Mouse (Mus musculus): ENCODE measurements at regions not wholly inside any gene's neighbourhood (a gene's known extent, or its start where the extent isn't known, plus 50 kb on each side); places are given as distances from the start of the nearest gene placed in this dataset.

DNA sequence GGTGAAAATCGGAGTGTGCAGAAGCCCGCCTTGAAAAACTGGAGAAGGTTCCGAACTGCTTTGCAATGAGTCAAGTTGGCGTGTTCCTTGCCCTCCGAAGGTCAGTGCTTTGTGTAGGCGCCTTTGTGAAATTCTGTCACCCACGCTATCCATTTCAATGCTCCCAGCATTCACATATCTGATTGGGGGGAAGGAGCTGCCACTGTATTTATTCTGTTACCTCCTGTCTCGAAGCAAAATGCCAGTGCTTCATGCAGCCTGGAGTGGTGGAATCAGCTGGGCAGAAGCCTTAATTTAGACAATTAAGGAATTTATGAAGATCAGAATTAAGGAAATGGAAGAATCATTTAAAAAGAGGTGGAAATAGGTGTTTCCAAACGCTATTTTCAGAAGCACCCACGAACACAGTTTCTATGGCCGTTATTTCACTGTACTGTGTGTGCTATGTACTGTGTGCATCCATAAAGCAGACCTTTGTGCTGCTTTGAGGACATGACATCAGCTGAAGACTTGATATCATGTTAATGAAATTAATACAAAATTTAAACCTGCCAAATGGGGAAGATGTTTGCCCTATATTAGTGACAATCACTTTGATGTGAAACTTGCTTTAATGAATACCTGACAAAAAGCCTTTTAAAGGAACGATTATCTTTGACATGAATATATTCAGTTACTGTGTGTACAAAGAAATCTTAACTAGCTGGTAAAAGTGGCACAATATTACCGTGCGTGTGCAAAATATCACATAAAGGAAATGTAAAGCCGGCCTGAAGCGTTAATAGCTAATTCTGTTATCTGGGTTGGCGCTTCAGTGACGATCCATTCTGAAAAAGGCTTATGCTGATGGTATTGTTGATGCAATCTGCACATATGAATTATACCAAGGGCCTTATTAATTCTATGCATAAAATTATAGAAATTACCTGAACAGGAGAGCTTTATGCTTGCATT, 72.9 kb upstream of the Gls start:
- DNase-seq (ENCODE audit: low read depth) = no peak

DNA sequence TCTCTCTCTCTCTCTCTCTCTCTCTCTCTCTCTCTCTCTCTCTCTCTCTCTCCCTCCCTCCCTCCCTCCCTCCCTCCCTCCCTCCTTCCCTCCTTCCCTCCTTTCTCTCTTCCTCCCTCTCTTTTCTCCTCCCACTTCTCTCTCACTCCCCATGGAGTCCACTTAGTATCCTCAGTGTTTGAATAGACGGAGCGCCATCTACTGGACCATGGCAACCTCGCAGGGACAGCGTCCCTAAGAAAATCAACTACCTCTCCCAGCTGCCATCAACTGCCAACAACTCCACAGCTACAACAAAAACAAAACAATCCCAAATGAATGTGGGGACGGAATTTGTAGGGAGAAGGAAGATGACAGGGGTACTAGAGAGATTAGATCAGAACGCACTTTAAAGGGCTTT, 69.5 kb upstream of the Gls start:
- DNase-seq (ENCODE audit: low read depth) = peak; percentile 61

DNA sequence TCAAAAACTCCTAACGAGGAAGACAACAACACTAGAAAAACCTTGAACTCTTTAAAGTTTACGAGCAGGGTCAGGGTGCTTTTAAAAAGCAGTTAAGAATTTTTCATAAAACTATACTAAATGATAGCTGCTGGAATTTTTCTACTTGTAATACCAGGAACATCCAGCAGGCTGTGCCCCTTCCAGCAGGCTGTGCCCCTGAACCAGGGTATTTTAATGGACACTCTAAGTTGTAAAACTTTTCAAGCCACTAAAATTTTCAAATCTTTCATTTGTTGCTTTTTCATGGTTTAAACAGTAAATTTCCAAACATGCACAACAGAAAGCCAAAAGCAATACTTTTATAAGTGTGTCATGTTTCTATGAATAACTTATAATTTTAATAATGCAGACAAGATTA, 68.2 kb upstream of the Gls start:
- no peak for DNase-seq (ENCODE audit: low read depth)

DNA sequence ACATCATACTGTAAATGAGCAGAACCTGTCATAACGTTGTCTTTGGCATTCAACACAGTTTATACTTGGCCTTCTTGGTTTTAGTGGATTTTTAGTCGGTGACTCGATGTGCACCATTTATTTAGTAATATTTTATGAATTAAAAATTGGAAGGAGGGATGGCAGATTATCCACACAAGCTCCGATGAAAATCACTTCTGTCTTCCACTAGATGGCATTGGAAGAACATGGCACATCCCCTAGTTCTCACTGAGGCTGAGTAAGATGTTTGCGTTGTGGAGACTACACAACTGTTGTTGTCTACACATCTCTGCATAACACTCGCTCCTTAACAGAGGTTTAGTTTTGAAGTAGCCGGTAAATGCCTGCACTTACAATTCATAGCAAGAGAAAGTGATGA, 66.5 kb upstream of the Gls start:
- DNase-seq (ENCODE audit: low read depth) = no peak

DNA sequence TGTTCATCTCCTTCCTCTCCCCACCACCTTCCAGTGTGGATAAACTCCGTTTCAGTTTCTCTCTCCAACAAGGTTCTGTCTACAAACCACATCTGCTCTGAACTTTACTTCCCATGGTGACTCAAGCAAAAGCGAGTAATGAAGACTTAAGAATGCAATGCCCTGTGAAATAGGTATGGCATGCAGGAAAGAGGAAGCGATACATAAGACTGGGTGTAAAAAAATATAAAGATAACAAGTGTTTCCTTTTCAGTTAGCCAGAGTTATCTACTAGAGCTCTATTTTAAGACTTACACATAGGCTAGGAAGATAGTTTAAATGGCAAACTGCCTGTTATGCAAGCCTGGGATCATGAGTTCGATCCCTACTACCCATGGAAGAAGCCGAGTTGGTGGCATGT, 65.3 kb upstream of the Gls start:
- DNase-seq (ENCODE audit: low read depth) = no peak

DNA sequence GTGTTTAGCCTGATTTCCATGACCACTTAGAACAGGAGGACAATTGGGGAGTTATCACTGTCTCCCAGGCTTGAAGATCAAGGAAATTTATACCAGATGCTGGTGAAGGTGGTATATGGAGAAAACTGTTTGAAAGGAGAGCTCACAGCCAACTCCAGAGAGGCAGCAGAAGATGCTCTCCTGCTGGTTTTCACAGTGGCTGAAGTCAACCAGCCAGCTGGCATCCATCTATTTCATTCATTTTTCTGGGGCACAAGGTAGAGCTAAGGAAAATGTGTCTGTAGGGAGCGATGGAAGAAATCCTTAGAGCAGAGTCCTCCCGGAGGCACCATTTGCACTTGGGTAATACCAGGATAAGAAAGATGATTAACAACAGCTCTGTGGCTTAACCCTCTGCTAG, 63.1 kb upstream of the Gls start:
- no peak for DNase-seq (ENCODE audit: low read depth)

DNA sequence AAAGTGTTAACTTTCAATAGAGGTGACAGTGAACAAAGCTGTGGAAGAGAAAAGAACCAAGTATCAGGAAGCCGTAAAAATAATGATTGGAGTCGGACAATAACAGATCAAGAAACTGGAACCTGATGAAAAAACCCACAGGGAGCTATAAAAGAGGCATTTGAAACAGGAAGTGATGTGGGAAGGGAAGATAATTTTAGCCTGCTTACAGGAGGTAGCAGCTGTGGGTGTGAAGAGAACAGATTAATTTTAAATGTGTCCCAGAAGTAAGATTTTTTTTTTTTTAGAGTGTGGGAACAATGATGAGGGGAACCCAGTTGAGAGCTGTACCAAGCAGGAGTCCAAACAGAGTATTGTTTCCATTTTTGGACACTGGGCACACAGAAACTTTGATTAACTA, 61.5 kb upstream of the Gls start:
- no peak for DNase-seq (ENCODE audit: low read depth)

DNA sequence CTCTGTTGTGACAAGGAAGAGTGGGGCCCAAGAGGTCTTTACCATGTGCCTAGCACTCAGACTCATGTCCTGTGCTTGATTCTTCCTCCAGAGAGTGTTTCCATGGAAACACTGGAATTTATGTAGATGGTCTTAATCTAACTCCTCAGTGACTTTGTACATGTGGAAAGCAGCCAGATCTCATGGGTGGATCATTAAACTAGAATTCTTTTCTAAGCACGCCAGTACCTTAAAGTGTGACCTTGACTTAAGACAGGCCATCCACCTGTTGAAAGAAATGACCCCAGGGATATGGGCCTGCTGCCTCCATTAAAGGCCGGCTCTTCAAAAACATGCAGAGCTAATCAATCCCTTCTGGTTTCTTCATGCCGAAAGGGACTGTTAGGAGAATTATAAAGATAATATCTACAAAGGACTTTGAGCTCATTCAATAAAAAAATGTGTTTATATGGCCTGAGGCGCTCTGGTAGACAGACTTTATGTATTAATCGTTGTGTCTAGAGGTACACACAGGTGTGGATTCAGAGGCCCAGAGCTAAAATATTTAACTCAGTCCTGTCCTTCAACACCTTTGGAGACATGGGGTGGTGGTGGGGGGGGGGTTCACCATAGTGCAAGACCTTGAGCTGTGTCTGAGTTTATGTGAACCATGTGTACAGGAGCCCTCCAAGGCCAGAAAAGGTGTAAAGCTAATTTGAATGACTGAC, 60.5 kb upstream of the Gls start:
- no peak for DNase-seq (ENCODE audit: low read depth)
